Mouse (Mus musculus): ENCODE measurements around the gene Tmem248. TPM values are rescaled to one million over a fixed set of nuclear protein-coding genes. Genes with fewer than 3 reads are reported as not detected.
"Not testable (repeated sequence)": the region's sequence is repeated elsewhere in the genome, so short reads cannot be mapped to it uniquely, and the experiment has no call there.

The Tmem248 gene
- polyA plus RNA-seq, 1 experiment = 33.8 TPM

DNA sequence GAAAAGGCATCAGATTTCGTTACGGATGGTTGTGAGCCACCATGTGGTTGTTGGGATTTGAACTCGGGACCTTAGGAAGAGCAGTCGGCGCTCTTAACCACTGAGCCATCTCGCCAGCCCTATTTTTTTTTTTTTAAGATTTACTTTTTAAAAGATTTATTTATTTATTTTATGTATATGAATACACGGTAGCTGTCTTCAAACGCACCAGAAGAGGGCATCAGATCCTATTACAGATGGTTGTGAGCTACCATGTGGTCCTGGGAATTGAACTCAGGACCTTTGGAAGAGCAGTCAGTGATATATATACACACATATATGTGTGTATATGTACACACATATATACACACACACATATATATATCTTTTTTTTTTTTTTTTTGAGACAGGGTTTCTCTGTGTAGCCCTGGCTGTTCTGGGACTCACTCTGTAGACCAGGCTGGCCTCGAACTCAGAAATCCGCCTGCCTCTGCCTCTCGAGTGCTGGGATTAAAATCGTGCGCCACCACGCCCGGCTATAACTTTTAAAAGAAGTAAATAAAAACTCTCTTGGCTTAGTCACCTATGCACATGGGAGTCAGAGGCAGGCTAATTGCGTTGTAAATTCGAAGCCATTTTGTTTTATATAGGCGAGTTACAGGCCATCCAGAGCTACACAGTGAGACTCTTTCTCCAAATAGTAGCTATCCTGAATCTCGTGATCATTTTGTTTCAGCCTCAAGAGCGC lies 39.1 kb downstream of the Tmem248 start:
- DNase-seq (ENCODE audit: low spot score) = not testable (repeated sequence)

GRCm38 (mm10) chr5:130256678-130257271 lies 39.9 kb downstream of the Tmem248 start:
- DNase-seq (ENCODE audit: low spot score) = peak; percentile 71

GRCm38 (mm10) chr5:130257303-130257702 lies 40.4 kb downstream of the Tmem248 start:
- DNase-seq (ENCODE audit: low spot score) = no peak

- DNase-seq (ENCODE audit: low spot score) = no peak
These were observed 46.6 kb downstream of the Tmem248 start for GRCm38 (mm10) chr5:130263454-130263853.

- DNase-seq (ENCODE audit: low spot score) = no peak
These were observed 47.6 kb downstream of the Tmem248 start for GRCm38 (mm10) chr5:130264433-130265005.

DNA sequence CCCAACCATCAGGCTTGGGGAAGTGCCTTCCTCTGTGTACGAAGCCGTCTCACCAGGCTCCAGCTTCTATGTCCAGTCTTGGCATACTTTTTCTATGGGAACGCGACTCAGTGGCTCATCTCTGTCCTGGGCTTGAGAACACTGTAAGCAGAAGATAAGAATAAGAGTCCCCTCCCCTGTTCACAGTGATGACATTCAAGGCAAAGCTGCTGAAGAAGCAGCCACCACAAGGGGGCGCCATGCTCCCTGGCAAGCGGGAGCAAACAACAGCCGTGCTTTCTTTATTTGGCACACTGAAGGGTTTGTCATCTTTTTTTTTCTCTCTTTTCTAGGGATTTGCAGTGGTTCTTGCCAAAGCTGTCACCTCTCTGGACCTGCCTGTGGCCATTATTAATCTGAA lies 49.8 kb downstream of the Tmem248 start:
- DNase-seq (ENCODE audit: low spot score) = no peak

DNA sequence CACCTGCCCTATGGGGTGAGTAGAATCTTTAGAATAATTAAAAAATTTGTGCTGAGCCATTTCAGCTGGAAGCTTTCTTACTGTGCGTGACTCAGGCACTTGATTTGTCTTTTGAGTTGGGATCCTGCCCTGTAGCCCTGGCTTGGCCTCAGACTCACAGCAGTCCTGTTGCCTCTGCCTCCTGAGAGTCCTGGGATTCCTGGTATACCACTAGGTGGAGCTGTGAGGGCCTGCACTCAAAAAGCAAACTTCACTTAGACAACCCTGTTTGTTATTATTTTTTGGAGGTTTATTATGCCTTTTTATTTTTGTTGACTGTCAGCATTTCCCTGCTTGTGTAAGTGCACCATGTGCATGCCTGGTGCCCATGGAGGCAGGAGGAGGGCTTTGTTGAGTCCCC lies 50.4 kb downstream of the Tmem248 start:
- no peak for DNase-seq (ENCODE audit: low spot score)

DNA sequence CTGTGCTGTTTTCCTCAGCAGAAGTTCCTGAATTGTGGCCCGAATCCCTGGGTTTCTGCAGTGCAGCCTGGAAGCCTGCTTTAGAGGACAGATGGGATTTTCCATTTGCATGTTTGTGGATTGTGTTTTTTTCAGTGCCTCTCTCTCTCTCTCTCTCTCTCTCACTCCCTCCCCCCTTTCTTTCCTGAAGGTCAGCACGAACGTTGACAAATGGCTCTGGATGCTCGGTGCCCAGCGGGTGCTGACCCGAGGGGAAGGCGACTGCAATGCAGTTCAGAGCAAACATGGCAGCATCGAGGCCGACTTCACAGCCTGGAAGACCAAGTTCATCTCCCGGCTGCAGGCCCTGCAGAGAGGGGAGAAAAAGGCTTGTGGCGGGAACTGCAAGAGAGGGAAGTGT lies 52.1 kb downstream of the Tmem248 start:
- DNase-seq (ENCODE audit: low spot score) = no peak

DNA sequence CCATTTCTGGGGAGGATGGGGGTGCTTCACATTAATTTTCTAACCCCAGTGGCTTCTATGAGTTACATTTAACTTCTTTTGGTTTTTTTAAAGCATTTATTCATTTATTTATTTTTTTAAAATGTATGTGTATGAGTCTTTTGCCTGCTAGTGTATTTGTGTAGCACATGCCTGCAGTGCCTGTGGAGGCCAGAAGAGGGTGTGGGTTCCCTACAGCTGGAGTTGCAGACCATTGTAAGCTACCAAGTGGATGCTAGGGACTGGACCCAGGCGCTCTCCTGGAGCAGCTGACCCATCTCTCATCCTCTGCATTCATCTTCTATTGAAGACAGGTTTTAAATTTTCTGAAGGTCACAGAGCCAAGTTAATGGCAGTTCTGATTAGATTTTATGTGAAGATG lies 55.5 kb downstream of the Tmem248 start:
- DNase-seq (ENCODE audit: low spot score) = no peak

DNA sequence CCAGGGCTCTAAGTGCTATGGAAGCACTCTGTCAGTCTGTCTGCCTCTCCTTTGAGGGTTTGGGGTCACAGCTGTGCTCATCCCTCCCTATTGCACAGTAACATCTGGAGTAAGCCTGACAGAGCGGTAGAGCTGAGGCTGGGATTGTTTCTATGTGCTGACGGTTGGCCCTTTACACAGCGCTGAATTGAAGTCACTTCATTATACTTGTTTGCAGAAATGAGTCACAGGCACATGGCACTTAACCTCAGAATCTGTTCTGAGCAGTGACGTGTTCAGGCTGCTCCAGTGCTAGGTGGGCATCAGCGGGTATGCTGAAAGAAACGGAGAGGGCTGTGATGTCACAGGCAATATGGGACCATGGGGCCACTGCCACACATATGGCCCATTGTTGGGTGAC lies 56.2 kb downstream of the Tmem248 start:
- no peak for DNase-seq (ENCODE audit: low spot score)

DNA sequence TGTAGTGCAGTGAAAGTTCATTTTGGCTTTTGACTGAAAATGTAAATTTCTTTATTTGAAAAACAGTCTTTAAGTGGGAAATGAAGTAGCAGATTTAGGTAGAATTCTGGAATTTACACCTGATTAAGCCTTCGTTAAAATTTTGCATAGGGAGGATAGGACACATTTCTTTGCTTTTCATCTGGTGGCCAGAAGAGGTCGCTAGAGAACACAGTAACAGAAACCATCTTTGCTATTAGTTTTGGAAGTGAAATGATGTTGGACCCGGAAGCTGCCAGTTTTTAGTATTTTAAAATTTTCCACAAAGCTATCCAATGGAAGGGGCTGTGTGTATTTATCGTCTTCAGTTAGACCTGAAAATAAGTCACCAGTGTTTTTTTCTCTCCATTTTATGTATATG lies 58.6 kb downstream of the Tmem248 start:
- DNase-seq (ENCODE audit: low spot score) = no peak

DNA sequence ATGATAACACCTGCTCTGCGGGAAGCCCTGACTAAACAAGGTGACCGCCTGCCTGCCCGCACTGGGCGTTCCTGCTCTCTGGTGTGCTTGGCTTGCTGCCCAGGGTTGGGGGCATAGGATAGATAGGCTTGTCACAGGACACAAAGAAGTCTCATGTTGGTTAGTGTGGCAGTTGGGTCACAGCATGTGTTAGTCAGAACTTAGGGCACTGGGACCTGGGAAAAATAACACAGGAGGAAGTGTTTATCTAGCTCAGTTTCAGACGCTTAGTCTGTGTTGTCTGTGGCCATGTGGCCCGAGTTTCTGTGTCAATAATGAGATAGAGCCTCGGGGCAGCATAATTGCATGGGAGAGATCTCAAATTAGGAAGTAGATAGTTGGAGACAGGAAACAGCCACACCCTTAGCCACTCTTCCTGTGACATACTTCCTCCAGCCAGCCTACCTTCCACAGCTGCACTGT lies 61.2 kb downstream of the Tmem248 start:
- DNase-seq (ENCODE audit: low spot score) = no peak

- no peak for DNase-seq (ENCODE audit: low spot score)
These were observed 66.3 kb downstream of the Tmem248 start for GRCm38 (mm10) chr5:130283079-130283732.

- no peak for DNase-seq (ENCODE audit: low spot score)
These were observed 71.2 kb downstream of the Tmem248 start for GRCm38 (mm10) chr5:130288106-130288505.

GRCm38 (mm10) chr5:130290242-130290641 lies 73.4 kb downstream of the Tmem248 start:
- DNase-seq (ENCODE audit: low spot score) = no peak

- DNase-seq (ENCODE audit: low spot score) = no peak
These were observed 73.9 kb downstream of the Tmem248 start for GRCm38 (mm10) chr5:130290775-130291174.

- no peak for DNase-seq (ENCODE audit: low spot score)
These were observed 76.1 kb downstream of the Tmem248 start for GRCm38 (mm10) chr5:130292976-130293375.

Other genes with a start within 250 kb of the Tmem248 start
- gene Gusb, start 214.0 kb upstream of the Tmem248 start, polyA plus RNA-seq (2012; rRNA removed) = 42.0 and 43.1 TPM in 2 replicates
- 20.1 and 20.8 TPM in 2 replicates for gene Asl, start 187.8 kb upstream of the Tmem248 start, polyA plus RNA-seq (2012; rRNA removed)
- 26.6 and 28.6 TPM in 2 replicates for gene Crcp, start 187.8 kb upstream of the Tmem248 start, polyA plus RNA-seq (2012; rRNA removed)
- 77.9 and 89.4 TPM in 2 replicates for gene Tpst1, start 143.8 kb upstream of the Tmem248 start, polyA plus RNA-seq (2012; rRNA removed)
- 4.2 and 4.5 TPM in 2 replicates for gene Kctd7, start 72.2 kb upstream of the Tmem248 start, polyA plus RNA-seq (2012; rRNA removed)
- gene Rabgef1, start 45.3 kb upstream of the Tmem248 start, polyA plus RNA-seq (2012; rRNA removed) = 64.4 and 70.6 TPM in 2 replicates
- gene Sbds, start 38.4 kb downstream of the Tmem248 start, polyA plus RNA-seq (2012; rRNA removed) = 106 and 107 TPM in 2 replicates
- 15.0 and 15.2 TPM in 2 replicates for gene Tyw1, start 38.5 kb downstream of the Tmem248 start, polyA plus RNA-seq (2012; rRNA removed)
- gene Caln1, start 152.4 kb downstream of the Tmem248 start, polyA plus RNA-seq (2012; rRNA removed) = 0.06 TPM in 1 of 2 replicates, not detected in the other
- not detected in 2 replicates for gene A330070K13Rik, start 167.6 kb downstream of the Tmem248 start, polyA plus RNA-seq (2012; rRNA removed)